Mouse (Mus musculus): ENCODE data around the gene Igflr1. TPM values are rescaled to one million over a fixed set of nuclear protein-coding genes. Genes with fewer than 3 reads are reported as not detected.

The Igflr1 gene
- polyA plus RNA-seq (2017; shearing (Covaris generic)) = 171 TPM

DNA sequence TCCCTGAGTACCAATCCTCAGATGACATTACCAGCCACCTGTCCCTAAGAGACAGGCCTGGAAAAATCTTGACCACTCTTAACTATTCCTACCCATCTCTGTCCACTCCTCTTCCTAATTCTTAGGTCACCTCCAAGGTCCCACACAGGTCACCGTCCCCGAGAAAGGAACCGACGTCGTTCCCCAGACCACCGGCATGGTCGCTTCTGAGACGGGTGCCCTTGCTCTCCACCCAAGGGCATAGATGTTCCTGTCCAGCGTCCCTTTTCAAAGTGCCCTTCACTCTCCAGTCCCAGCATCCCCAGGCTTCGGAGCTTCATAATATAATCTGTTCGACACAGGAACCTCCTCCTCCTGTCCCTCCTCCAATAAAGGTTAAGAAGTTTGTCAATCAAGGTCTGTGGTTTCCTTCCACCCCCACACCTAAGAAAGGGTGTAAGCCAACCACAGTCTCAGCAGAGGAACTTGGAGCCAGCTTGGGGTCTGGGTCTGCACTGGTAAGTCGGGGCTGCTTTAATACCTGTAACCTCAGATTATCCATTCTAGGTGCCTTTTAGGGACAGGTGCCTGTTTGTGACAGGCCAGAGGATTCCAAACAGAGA lies at the start of gene Igflr1:
Gene Igflr1, plus strand, starts transcription at position 458 of the 602 bp plus-strand sequence.

GRCm38 (mm10) chr7:30534633-30535577 lies 30.3 kb upstream of the Igflr1 start, which contains the start of gene Arhgap33:
Gene Arhgap33 (minus strand): TSS chr7:30535060.

GRCm38 (mm10) chr7:30552102-30553020 lies 12.9 kb upstream of the Igflr1 start, which contains the start of the genes Hspb6 and Proser3:
Gene Hspb6 (plus strand): TSS chr7:30552178.
Gene Proser3 (minus strand): TSS chr7:30552299.

DNA sequence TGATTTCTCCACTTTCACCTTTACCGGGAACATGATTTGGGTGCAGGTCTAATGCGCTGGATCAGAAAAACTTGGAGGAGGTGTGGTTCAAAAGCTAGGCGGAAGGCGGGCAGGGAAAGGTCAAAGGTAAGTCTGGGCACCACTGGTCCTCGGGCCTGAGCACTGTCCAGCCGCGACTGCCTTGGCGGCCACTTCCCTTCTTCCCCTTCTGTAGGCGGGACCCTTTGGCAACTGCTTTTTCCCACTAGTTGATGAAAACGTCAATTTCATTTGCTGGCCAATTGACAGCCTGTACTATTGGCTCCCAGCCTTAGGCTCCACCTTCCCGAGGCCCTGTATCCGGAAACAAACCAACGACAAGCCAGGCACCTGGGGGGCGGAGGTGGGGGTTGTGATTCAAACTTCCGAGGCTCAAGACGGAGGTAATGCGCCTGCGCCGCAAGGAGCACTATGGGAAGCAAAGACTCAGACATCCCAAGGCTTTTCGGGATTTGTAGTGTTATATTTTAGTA lies 5.7 kb upstream of the Igflr1 start, which contains the start of gene Lin37:
Gene Lin37, minus strand, starts transcription at position 396 of the 512 bp plus-strand sequence.

DNA sequence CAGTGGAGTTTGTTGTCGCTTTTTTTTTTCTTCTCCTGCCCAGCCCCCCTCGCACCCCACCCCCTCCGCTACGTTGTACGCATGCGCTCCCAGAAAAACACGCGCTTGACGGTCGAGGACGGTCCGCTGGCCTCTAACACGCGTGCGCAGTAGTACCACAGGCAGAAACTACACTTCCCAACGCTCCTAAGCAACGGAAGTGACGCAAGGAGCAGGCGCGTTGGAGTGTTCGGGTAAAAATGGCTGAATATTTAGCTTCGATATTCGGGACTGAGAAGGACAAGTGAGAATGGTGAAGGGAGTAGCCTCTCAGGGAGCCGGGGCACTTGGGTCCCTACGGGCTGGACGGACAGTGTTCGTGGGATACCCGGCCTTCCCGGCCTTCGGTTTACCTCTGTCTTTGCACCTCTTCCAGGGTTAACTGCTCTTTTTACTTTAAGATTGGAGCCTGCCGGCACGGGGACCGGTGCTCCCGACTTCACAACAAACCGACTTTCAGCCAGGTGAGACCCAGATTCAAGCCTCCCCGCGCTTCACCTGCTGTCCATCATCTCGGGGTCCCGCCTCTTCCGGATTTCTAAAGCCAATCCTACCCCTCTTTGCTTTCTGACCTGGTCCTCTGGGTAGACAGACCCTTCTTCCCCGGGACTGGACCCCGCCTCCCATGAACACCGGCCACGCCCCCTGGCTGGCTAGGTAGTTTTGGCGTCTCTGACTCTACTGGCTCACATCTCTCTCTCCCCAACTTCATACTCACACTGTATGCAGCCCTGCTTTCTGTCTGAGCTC lies 1.9 kb upstream of the Igflr1 start, which contains the start of the genes U2af1l4, Gm49396 and Psenen:
Gene U2af1l4, plus strand, starts transcription at position 185 of the 789 bp plus-strand sequence.
Gene Gm49396, plus strand, starts transcription at position 228 of the 789 bp plus-strand sequence.
Gene Psenen, minus strand, starts transcription at position 511 of the 789 bp plus-strand sequence.

GRCm38 (mm10) chr7:30588676-30589434 lies 23.6 kb downstream of the Igflr1 start, which contains the start of gene Kmt2b:
Gene Kmt2b (minus strand): TSS chr7:30588726.

DNA sequence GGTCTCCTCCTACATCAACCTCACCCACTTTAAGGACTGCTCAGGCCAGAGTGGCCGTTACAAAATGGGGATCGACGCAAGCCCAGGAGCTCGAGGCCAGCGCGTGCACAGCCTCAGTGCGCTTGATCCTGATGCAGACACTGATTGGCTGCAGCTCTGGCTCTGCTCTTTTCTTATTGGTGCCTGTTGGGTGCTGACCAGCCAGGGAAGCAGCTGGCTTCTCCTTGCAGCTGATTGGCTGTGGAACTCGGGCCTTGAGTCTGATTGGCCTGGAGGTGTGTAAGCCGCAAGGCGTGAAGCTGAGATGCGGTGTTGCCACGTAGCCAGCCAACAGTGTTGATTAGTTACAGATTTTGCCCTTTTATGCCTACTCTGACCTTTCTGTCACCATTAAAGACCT lies 33.6 kb downstream of the Igflr1 start, which contains the start of gene Zbtb32:
Gene Zbtb32, minus strand, starts transcription at position 124 of the 400 bp plus-strand sequence.

DNA sequence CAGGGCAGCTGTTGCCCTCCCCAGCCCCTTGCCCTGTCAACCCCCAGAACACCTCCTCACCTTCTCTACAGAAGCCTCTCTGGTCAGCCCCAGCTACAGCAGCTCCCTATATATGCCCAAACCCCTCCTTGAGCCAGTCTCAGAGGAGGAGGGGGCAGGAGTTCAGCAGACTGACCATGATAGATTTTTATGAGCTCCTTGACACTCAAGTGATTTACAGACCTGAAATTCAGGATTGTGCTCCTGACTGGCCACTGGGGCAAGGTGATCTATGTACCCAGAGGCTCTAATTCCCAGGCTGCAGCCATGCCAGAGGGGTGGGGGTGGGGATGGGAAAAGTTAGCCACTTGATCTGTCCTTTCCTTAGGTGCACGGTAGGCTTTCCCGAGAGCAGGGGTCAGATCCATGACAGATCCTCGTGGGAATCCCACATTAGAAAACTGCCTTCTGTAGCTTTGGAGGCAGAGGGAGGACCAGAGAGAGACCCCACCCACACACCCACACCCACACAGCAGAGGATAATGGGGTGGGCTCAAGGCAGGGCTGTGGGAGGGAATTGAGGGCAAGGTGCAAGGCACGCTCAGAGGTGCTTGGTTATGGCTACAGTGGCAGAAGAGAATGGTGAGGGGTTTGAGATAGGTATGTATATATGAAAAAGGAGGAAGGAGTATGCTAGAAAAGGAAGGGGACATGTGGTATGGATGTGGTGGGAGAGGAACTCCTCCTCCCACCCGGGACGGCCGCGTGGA lies 47.6 kb downstream of the Igflr1 start, which contains the start of gene Upk1a:
Gene Upk1a, minus strand, starts transcription at position 194 of the 749 bp plus-strand sequence.

Other genes with a start within 250 kb of the Igflr1 start
- gene E130208F15Rik, start 243.7 kb upstream of the Igflr1 start, polyA plus RNA-seq (2017; shearing (Covaris generic)) = not detected
- gene Sdhaf1, start 241.5 kb upstream of the Igflr1 start, polyA plus RNA-seq (2017; shearing (Covaris generic)) = 7.4 TPM
- not detected for gene Lrfn3, start 202.7 kb upstream of the Igflr1 start, polyA plus RNA-seq (2017; shearing (Covaris generic))
- gene Tyrobp, start 151.7 kb upstream of the Igflr1 start, polyA plus RNA-seq (2017; shearing (Covaris generic)) = 7.0 TPM
- gene Hcst, start 145.6 kb upstream of the Igflr1 start, polyA plus RNA-seq (2017; shearing (Covaris generic)) = 514 TPM
- gene Nfkbid, start 143.7 kb upstream of the Igflr1 start, polyA plus RNA-seq (2017; shearing (Covaris generic)) = 102 TPM
- gene Aplp1, start 119.9 kb upstream of the Igflr1 start, polyA plus RNA-seq (2017; shearing (Covaris generic)) = 3.1 TPM
- not detected for gene Kirrel2, start 107.7 kb upstream of the Igflr1 start, polyA plus RNA-seq (2017; shearing (Covaris generic))
- not detected for gene Nphs1, start 107.1 kb upstream of the Igflr1 start, polyA plus RNA-seq (2017; shearing (Covaris generic))
- gene Prodh2, start 71.8 kb upstream of the Igflr1 start, polyA plus RNA-seq (2017; shearing (Covaris generic)) = not detected
- gene Arhgap33, start 30.4 kb upstream of the Igflr1 start, polyA plus RNA-seq (2017; shearing (Covaris generic)) = 1.8 TPM
- gene Hspb6, start 13.2 kb upstream of the Igflr1 start, polyA plus RNA-seq (2017; shearing (Covaris generic)) = 5.2 TPM
- 10.0 TPM for gene Proser3, start 13.1 kb upstream of the Igflr1 start, polyA plus RNA-seq (2017; shearing (Covaris generic))
- gene Lin37, start 5.6 kb upstream of the Igflr1 start, polyA plus RNA-seq (2017; shearing (Covaris generic)) = 117 TPM
- 68.8 TPM for gene U2af1l4, start 2.1 kb upstream of the Igflr1 start, polyA plus RNA-seq (2017; shearing (Covaris generic))
- 97.7 TPM for gene Gm49396, start 2.1 kb upstream of the Igflr1 start, polyA plus RNA-seq (2017; shearing (Covaris generic))
- 274 TPM for gene Psenen, start 1.8 kb upstream of the Igflr1 start, polyA plus RNA-seq (2017; shearing (Covaris generic))
- gene Kmt2b, start 23.3 kb downstream of the Igflr1 start, polyA plus RNA-seq (2017; shearing (Covaris generic)) = 8.9 TPM
- gene Zbtb32, start 33.5 kb downstream of the Igflr1 start, polyA plus RNA-seq (2017; shearing (Covaris generic)) = 15.6 TPM
- 0.65 TPM for gene Upk1a, start 47.4 kb downstream of the Igflr1 start, polyA plus RNA-seq (2017; shearing (Covaris generic))
- gene Cox6b1, start 60.7 kb downstream of the Igflr1 start, polyA plus RNA-seq (2017; shearing (Covaris generic)) = 713 TPM
- not detected for gene Etv2, start 70.4 kb downstream of the Igflr1 start, polyA plus RNA-seq (2017; shearing (Covaris generic))
- 195 TPM for gene Rbm42, start 84.9 kb downstream of the Igflr1 start, polyA plus RNA-seq (2017; shearing (Covaris generic))
- 40.4 TPM for gene Haus5, start 99.6 kb downstream of the Igflr1 start, polyA plus RNA-seq (2017; shearing (Covaris generic))
- gene Pmis2, start 106.2 kb downstream of the Igflr1 start, polyA plus RNA-seq (2017; shearing (Covaris generic)) = not detected
- not detected for gene 2200002J24Rik, start 133.5 kb downstream of the Igflr1 start, polyA plus RNA-seq (2017; shearing (Covaris generic))
- not detected for gene Atp4a, start 146.8 kb downstream of the Igflr1 start, polyA plus RNA-seq (2017; shearing (Covaris generic))
- gene Tmem147, start 164.1 kb downstream of the Igflr1 start, polyA plus RNA-seq (2017; shearing (Covaris generic)) = 133 TPM
- gene Gapdhs, start 178.3 kb downstream of the Igflr1 start, polyA plus RNA-seq (2017; shearing (Covaris generic)) = 0.63 TPM
- 1.1 TPM for gene Sbsn, start 186.0 kb downstream of the Igflr1 start, polyA plus RNA-seq (2017; shearing (Covaris generic))
- gene Dmkn, start 198.3 kb downstream of the Igflr1 start, polyA plus RNA-seq (2017; shearing (Covaris generic)) = not detected
- not detected for gene Krtdap, start 222.5 kb downstream of the Igflr1 start, polyA plus RNA-seq (2017; shearing (Covaris generic))